Mouse (Mus musculus): ENCODE measurements at regions not wholly inside any gene's neighbourhood (a gene's known extent, or its start where the extent isn't known, plus 50 kb on each side); places are given as distances from the start of the nearest gene placed in this dataset.
A peak's percentile ranks its signal among the peaks of the same experiment; 100 is the strongest.

DNA sequence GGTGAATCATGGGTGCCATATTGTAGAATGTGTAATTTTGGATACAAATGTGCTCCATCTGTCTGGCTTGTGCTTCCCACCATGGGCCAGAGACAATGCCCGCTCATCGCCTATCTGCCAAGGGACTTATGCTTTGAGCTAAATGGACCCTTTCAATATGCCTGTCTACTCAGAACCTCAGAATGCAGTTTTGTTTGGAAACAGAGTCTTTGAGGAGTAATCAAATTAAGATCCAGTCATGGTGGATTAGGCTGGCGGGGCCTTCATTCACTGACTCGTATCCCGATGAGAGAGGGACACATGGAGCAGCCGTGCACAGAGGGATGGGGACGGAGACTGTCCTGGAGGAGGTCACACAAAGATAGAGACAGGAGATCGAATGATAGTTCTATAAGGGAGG is 716.9 kb downstream of the Vrk1 start:
- WGBS: 32% methylated on average over 8 of the region's 8 CpGs
- H3K4me1 ChIP-seq (replicated peaks): no peaks in the 10 kb centered on the region
- no peak overlapping the region for H3K4me2 ChIP-seq (replicated peaks)
- ATAC-seq: peak; percentile 65; the same call in 1 of the 2 replicates
- no peak overlapping the region for H3K9ac ChIP-seq (replicated peaks)
- no peaks in the 10 kb centered on the region for H3K9me3 ChIP-seq
- H3K27me3 ChIP-seq: no peaks in the 10 kb centered on the region; the same call in 1 of the 2 replicates
- no peaks in the 10 kb centered on the region for H3K36me3 ChIP-seq
- H3K4me3 ChIP-seq (replicated peaks): no peak overlapping the region
- H3K27ac ChIP-seq: no peak overlapping the region

DNA sequence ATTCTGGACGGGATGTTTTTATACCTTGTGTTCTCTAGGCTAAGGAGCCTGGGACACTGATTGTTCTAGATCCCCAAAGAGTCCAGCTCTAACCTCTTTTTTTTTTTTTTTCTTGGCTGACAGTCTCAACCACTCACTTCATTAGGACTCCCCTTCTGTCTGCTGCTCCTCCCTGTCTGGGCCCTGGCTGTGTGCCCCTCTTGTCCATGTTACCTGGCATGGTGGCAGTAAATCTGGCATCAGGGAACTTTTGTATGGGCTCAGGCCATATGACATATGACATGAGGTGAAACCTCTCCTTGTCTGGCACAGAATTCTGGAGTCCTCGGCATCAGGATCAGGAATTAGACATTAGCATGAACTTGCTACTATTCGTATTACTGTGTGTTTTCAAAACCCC is 717.5 kb downstream of the Vrk1 start:
- H3K4me1 ChIP-seq (replicated peaks): no peaks in the 10 kb centered on the region
- WGBS: 85% methylated on average over 3 of the region's 3 CpGs
- H3K4me3 ChIP-seq (replicated peaks): no peak overlapping the region
- H3K27me3 ChIP-seq: no peaks in the 10 kb centered on the region; the same call in 1 of the 2 replicates
- no peaks in the 10 kb centered on the region for H3K36me3 ChIP-seq
- H3K9me3 ChIP-seq: no peaks in the 10 kb centered on the region
- H3K27ac ChIP-seq: no peak overlapping the region
- no peak overlapping the region for H3K9ac ChIP-seq (replicated peaks)
- H3K4me2 ChIP-seq (replicated peaks): no peak overlapping the region
- ATAC-seq: no peak

DNA sequence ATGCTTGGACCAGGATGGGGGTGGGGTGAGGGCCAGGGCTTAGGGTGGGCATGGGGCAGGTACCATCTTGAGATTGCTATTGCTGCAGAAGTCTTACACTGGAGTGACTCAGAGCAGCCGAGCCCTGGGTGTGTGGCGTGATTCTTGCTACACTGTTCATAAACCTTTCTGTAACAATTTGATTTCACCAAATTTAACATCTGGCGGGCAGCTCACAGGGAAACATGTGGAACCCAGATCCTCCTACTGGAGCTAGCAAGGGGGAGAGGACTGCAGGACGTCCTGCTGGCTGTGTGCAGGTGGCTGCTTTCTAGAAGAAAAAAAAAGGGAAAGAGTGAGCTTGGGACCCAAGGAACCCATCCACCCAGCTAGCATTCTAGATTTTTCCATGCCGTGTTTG is 719.7 kb downstream of the Vrk1 start:
- no peak overlapping the region for H3K9ac ChIP-seq (replicated peaks)
- no peak overlapping the region for H3K4me2 ChIP-seq (replicated peaks)
- H3K4me3 ChIP-seq (replicated peaks): no peak overlapping the region
- no peaks in the 10 kb centered on the region; the same call in 1 of the 2 replicates for H3K27me3 ChIP-seq
- H3K36me3 ChIP-seq: no peaks in the 10 kb centered on the region
- 93% methylated on average over 5 of the region's 5 CpGs for WGBS
- ATAC-seq: no peak
- H3K27ac ChIP-seq: no peak overlapping the region
- H3K9me3 ChIP-seq: no peaks in the 10 kb centered on the region
- H3K4me1 ChIP-seq (replicated peaks): no peaks in the 10 kb centered on the region

DNA sequence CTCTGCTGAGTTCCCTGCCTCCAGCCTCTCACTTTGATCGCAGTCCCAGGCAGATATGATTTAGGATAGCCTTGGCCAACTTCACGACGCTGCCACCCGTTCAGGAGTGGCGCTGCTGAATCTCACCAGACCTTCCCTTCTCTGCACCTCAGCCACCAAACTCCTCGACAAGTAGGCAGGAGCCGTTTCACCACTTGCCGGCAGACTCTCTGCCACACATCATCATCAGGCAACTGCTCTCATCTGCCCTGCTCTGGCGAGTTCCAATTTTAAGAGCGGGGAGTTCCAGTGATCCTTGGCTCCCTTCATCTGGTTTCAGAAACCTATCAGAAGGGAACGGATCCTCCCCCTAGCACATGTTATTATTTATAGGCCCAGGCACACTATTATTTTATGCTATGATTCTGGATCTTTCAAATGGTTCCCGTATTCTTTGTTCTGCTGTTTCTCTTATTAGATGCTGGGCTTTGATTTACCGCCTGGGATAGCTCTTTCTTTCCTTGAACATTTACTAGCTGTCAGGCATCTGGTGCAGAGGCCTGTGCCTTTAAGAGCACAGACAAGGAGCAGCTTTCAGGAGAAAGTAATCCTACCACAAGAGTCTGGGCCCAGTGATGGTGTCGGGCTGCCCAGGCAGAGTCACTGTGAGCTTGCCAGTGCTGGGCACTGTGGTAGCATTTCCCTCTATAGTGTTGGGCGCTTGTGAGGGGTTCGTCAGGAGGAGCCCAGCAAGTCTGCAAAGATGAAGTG is 722.3 kb downstream of the Vrk1 start:
- Histone ChIP-seq H3K9me3 (no peaks in the 10 kb centered on the region), H3K27me3 (no peaks in the 10 kb centered on the region; the same call in 1 of the 2 replicates), H3K36me3 (no peaks in the 10 kb centered on the region), H3K4me3 (replicated peaks) (no peak overlapping the region), H3K27ac (no peak overlapping the region), H3K4me1 (replicated peaks) (no peaks in the 10 kb centered on the region), H3K9ac (replicated peaks) (no peak overlapping the region), H3K4me2 (replicated peaks) (no peak overlapping the region)
- ATAC-seq: no peak
- 80% methylated on average over 16 of the region's 16 CpGs for WGBS

DNA sequence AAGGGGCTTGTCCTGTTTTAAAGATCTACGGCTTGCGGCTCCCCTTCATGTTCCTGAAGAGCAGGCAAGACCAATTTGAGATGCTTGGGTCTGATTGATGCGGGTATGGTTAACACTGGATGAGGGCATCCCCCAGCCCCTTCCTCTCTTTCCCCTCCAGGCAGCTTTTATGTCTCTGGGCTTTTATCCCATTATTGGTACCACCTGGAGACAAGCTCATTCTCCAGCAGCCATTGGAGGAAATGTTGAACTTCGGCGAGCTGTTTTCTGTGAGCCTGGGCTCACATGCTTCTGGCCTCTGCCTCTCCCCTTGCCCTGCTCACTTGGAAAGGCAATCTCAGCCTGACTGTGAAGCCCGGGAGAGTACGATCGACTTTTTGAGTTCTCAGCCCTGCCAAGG is 738.7 kb downstream of the Vrk1 start:
- Histone ChIP-seq H3K4me2 (replicated peaks) (no peak overlapping the region), H3K9me3 (no peaks in the 10 kb centered on the region), H3K36me3 (no peaks in the 10 kb centered on the region), H3K27ac (no peak overlapping the region), H3K9ac (replicated peaks) (no peak overlapping the region), H3K4me3 (replicated peaks) (no peak overlapping the region), H3K4me1 (replicated peaks) (no peaks in the 10 kb centered on the region), H3K27me3 (no peaks in the 10 kb centered on the region)
- 89% methylated on average over 8 of the region's 8 CpGs for WGBS
- ATAC-seq: no peak

DNA sequence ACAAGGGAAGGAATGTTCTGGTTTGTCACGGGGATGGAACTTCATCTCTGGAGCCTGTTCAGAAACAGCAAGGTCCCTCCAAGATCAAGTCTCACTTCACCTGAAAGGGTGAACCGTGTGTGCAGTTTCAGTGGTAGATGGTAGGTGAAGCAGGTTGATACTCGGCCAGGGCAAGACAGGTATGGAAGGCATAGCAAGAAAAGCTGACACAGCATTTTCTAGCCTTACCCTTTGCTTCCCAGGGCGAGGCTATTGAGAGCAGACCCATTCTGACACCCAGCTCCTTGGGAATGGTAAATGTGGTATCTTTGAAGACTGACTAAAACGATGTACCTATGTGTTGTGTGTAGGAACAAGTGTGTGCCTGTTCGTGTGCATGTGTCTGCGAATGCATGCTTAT is 724.9 kb upstream of the 3110018I06Rik start:
- WGBS: 84% methylated on average over 7 of the region's 7 CpGs
- Histone ChIP-seq H3K9ac (replicated peaks) (no peak overlapping the region), H3K27me3 (no peaks in the 10 kb centered on the region), H3K9me3 (peaks cover 3% of the 10 kb centered on the region; the same call in 1 of the 2 replicates), H3K36me3 (no peaks in the 10 kb centered on the region), H3K4me3 (replicated peaks) (no peak overlapping the region), H3K27ac (no peak overlapping the region), H3K4me2 (replicated peaks) (no peak overlapping the region), H3K4me1 (replicated peaks) (no peaks in the 10 kb centered on the region)
- ATAC-seq: no peak

DNA sequence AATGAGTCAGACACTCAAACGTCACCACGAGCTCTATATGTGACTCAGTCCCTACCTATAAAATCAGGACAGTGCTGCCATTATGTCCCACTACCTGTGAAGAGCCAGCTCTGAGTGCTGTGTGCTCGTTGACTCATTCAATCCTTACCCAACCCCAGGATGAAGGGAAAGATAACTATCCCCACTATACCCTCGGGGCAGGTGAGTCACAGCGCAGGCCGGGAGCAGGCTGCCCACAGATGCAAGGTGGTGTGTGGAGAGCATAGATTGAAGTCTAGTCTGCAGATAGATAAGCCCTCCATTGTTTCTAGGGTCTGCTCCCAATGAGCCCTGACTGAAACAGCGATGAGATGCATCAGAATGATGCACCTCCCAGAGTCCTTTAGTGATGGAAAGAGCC is 723.9 kb upstream of the 3110018I06Rik start:
- Histone ChIP-seq H3K36me3 (no peaks in the 10 kb centered on the region), H3K9ac (replicated peaks) (no peak overlapping the region), H3K27ac (no peak overlapping the region), H3K4me3 (replicated peaks) (no peak overlapping the region), H3K4me1 (replicated peaks) (no peaks in the 10 kb centered on the region), H3K9me3 (no peaks in the 10 kb centered on the region), H3K4me2 (replicated peaks) (no peak overlapping the region), H3K27me3 (no peaks in the 10 kb centered on the region)
- ATAC-seq: no peak
- WGBS: 83% methylated on average over 7 of the region's 7 CpGs

DNA sequence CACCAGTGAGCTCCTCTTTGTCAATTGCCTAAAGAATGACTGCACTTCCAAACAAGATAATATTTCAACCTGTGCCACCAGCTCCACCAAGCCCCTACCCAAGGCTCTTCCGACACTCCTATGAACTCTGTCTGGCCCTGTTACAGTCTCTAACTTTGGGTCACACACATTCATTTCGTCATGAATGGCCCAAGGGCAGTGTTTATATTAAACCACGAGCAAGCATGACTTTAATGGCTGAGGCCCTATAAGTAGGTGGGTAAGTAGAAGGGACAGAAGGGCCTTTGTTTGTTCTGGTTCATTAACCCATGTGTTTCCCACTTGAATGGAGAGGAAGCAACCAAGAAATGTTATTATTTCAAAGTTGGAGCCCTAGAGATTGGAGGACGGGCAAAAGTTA is 714.9 kb upstream of the 3110018I06Rik start:
- WGBS: 77% methylated on average over 4 of the region's 4 CpGs
- H3K4me3 ChIP-seq (replicated peaks): no peak overlapping the region
- no peak overlapping the region for H3K9ac ChIP-seq (replicated peaks)
- H3K27me3 ChIP-seq: no peaks in the 10 kb centered on the region
- H3K27ac ChIP-seq: no peak overlapping the region
- no peaks in the 10 kb centered on the region for H3K4me1 ChIP-seq (replicated peaks)
- no peaks in the 10 kb centered on the region for H3K36me3 ChIP-seq
- no peaks in the 10 kb centered on the region for H3K9me3 ChIP-seq
- no peak overlapping the region for H3K4me2 ChIP-seq (replicated peaks)
- no peak for ATAC-seq

DNA sequence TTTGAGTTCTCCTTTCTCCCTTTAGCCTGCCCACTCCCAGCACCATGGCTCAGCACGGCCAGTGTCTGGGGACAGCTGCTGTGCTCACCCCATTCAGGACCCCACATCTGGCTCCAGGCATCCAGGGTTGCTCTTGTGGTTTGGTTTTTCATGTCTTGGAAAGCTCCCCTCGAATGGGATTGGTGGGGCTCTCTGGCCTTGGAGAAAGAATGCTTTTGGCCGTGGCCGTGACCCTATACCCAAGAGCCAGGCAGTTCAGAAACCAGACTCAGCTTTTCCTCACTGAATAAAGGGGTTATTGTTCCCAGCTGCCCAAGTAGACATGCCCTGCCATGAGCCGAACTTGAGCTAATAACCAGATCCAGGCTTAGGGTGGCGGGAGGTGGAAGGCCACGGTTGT is 691.8 kb upstream of the 3110018I06Rik start:
- Histone ChIP-seq H3K9me3 (no peaks in the 10 kb centered on the region), H3K4me3 (replicated peaks) (no peak overlapping the region), H3K27ac (no peak overlapping the region), H3K36me3 (no peaks in the 10 kb centered on the region), H3K4me1 (replicated peaks) (no peaks in the 10 kb centered on the region), H3K27me3 (no peaks in the 10 kb centered on the region), H3K9ac (replicated peaks) (no peak overlapping the region), H3K4me2 (replicated peaks) (no peak overlapping the region)
- no peak for ATAC-seq
- WGBS: 85% methylated on average over 7 of the region's 7 CpGs

DNA sequence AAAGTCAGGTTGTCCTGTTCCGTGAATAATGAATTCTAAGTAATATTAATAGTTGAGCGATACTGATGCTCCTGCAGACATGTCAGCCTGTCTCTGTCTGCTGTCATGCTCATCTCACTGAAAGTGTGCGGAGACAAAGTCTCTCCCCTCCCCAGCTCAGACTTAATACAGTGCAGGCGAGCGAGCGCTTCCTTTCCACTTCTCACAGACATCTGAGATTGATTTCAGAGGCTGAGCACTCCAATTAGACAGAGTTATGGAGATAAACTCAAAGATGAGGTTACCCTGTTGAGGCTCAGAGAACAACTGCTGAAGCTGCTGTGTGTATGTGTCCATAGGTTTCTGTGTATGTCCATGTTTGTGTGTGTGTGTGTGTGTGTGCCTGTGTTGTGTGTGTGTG is 668.7 kb upstream of the 3110018I06Rik start:
- Histone ChIP-seq H3K36me3 (no peaks in the 10 kb centered on the region), H3K27me3 (no peaks in the 10 kb centered on the region), H3K4me3 (replicated peaks) (no peak overlapping the region), H3K4me2 (replicated peaks) (no peak overlapping the region), H3K9ac (replicated peaks) (no peak overlapping the region), H3K27ac (no peak overlapping the region), H3K4me1 (replicated peaks) (no peaks in the 10 kb centered on the region), H3K9me3 (no peaks in the 10 kb centered on the region; the same call in 1 of the 2 replicates)
- ATAC-seq: no peak
- 91% methylated on average over 6 of the region's 6 CpGs for WGBS

DNA sequence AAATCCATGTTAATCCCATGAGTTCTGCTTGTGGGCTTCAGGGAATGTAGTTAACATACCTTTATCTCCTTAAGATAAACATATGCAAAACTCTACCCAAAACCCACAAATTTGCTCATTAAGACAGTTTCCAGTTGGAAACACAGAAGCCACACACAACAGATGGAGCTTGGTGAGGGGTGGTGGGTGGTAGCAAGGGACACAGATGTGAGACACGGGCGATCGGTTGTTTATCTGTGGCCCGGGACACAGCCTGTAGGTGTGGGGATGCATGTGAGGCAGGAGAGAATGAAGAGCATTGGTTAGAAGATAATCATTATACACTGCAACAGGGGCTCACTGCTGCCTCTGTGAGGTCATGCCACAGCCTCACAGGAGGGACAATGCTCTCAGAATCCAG is 666.1 kb upstream of the 3110018I06Rik start:
- Histone ChIP-seq H3K4me3 (replicated peaks) (no peak overlapping the region), H3K27ac (no peak overlapping the region), H3K27me3 (no peaks in the 10 kb centered on the region), H3K4me2 (replicated peaks) (no peak overlapping the region), H3K4me1 (replicated peaks) (0 out of 2 replicates have a peak, but pooled peaks cover 3% of the 10 kb centered on the region), H3K9ac (replicated peaks) (no peak overlapping the region), H3K36me3 (no peaks in the 10 kb centered on the region), H3K9me3 (no peaks in the 10 kb centered on the region; the same call in 1 of the 2 replicates)
- no peak for ATAC-seq
- WGBS: 89% methylated on average over 4 of the region's 4 CpGs

DNA sequence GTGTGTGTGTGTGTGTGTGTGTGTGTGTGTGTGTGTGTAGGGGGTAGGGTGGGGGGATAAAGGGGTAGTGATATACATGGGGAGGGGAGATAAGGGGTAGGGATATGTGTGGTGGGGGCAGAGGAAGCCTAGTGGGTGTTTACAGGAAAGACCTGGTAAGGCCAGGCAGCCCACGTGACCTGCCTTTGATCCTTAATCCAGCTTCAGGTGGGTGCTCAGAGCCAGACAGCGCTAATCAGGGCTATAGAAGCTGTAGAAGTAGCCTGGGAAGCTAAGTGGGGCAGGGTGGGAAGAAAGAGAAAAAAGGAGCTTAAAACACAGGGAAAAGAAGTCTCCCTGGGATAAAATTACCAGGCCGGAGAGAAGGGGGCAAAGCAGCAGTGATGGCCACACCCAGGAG is 659.9 kb upstream of the 3110018I06Rik start:
- Histone ChIP-seq H3K4me2 (replicated peaks) (no peak overlapping the region), H3K9me3 (no peaks in the 10 kb centered on the region), H3K27ac (no peak overlapping the region), H3K36me3 (no peaks in the 10 kb centered on the region), H3K4me1 (replicated peaks) (peaks cover 22% of the 10 kb centered on the region), H3K27me3 (peaks cover 6% of the 10 kb centered on the region; the same call in 1 of the 2 replicates), H3K4me3 (replicated peaks) (no peak overlapping the region), H3K9ac (replicated peaks) (no peak overlapping the region)
- no peak for ATAC-seq
- 13% methylated on average over 3 of the region's 3 CpGs for WGBS

DNA sequence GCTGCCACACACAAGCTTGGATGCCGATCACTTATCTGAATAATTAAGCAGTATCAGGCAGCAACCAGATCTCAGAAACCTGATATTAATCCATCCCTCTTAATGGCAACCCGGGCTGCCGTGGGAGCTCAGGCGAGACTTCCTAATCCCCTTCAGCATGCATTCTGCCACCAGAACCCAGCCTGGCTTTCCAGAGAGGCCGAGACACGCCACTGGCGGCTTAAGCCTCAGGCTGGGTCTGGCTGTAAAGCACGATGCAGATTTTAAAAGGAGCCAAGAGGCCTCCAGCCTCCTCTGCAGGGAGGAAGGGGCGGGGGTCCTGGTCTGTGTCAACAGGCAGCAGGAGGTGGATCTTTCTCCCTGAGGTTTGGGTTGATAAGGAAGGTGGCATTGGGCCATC is 659.1 kb upstream of the 3110018I06Rik start:
- Histone ChIP-seq H3K4me2 (replicated peaks) (0 out of 2 replicates have a peak overlapping the region, but pooled peaks have one; percentile 25), H3K9ac (replicated peaks) (no peak overlapping the region), H3K27ac (peak overlapping the region; percentile 48), H3K27me3 (peaks cover 6% of the 10 kb centered on the region; the same call in 1 of the 2 replicates), H3K4me3 (replicated peaks) (no peak overlapping the region), H3K36me3 (no peaks in the 10 kb centered on the region), H3K9me3 (no peaks in the 10 kb centered on the region), H3K4me1 (replicated peaks) (peaks cover 22% of the 10 kb centered on the region)
- 7% methylated on average over 9 of the region's 9 CpGs for WGBS
- ATAC-seq: peak; percentile 65
